Mouse (Mus musculus) MEL (cell line): ENCODE data around the gene Ctsl. TPM values are rescaled to one million over a fixed set of nuclear protein-coding genes. Genes with fewer than 3 reads are reported as not detected.
A peak's percentile ranks its signal among the peaks of the same experiment; 100 is the strongest.

ENCODE experiments used
- DNase-seq: peaks from one replicate; pipeline ENCODE4 v3.0.0; 2011; ENCODE audit warnings: low read depth, low spot score
- H3K27ac ChIP-seq: 2 replicates; pipeline ENCODE4 v1.5.1; 2012; ENCODE audit warnings: low read depth, mild to moderate bottlenecking, control low read depth, low read length, moderate library complexity; ENCODE audit not compliant: control insufficient read depth
- H3K27me3 ChIP-seq, 2 experiments: fragments of 150-350 bp in 1 of 2; sonication (generic) in 1 of 2; 2 replicates each; pipeline ENCODE4 v1.6.1; 2012; ENCODE audit warnings: low read length in 2 of 2, mild to moderate bottlenecking in 2 of 2, improper control_type of control experiment in 1 of 2, moderate library complexity in 1 of 2; ENCODE audit not compliant: insufficient read depth in 2 of 2, control insufficient read depth in 1 of 2
- H3K36me3 ChIP-seq, 2 experiments: 2 replicates each; pipeline ENCODE4 v1.6.1; 2012 to 2014; ENCODE audit warnings: low read length in 2 of 2, improper control_type of control experiment in 1 of 2, inconsistent platforms in 1 of 2, mild to moderate bottlenecking in 1 of 2; ENCODE audit not compliant: insufficient read depth in 2 of 2, control insufficient read depth in 1 of 2
- H3K4me1 ChIP-seq, 2 experiments: fragments of 150-350 bp in 1 of 2; sonication (generic) in 1 of 2; 2 replicates each; pipeline ENCODE4 v1.6.1; 2012; ENCODE audit warnings: low read length in 2 of 2, improper control_type of control experiment in 1 of 2, mild to moderate bottlenecking in 1 of 2; ENCODE audit not compliant: insufficient read depth in 2 of 2, control insufficient read depth in 1 of 2
- H3K4me3 ChIP-seq, 2 experiments: fragments of 150-350 bp in 1 of 2; sonication (generic) in 1 of 2; 2 replicates each; pipeline ENCODE4 v1.5.1; 2012; ENCODE audit warnings: low read depth in 2 of 2, low read length in 2 of 2, mild to moderate bottlenecking in 2 of 2, moderate library complexity in 2 of 2, control low read depth in 1 of 2, improper control_type of control experiment in 1 of 2; ENCODE audit not compliant: control insufficient read depth in 1 of 2, insufficient read depth in 1 of 2
- H3K79me2 ChIP-seq: 2 replicates; pipeline ENCODE4 v1.6.1; 2012; ENCODE audit warnings: mild to moderate bottlenecking, low read length, moderate library complexity; ENCODE audit not compliant: control insufficient read depth, poor library complexity, insufficient read depth
- H3K9ac ChIP-seq: 2 replicates; pipeline ENCODE4 v1.6.1; 2012; ENCODE audit warnings: low read depth, mild to moderate bottlenecking, control low read depth, low read length, moderate library complexity; ENCODE audit not compliant: control insufficient read depth, poor library complexity, severe bottlenecking
- H3K9me3 ChIP-seq: fragments of 150-350 bp; sonication (generic); replicated peaks from 2 replicates; pipeline ENCODE4 v1.6.1; 2012; ENCODE audit warnings: mild to moderate bottlenecking, low read length, improper control_type of control experiment, moderate library complexity; ENCODE audit not compliant: insufficient read depth
- CHD1 ChIP-seq: IDR thresholded peaks from 2 replicates; pipeline ENCODE4 v1.6.1; 2012; ENCODE audit warnings: low read depth, mild to moderate bottlenecking, inconsistent platforms, low read length, improper control_type of control experiment
- CTCF ChIP-seq, 3 experiments: IDR thresholded peaks in 2 of 3; conservative IDR thresholded peaks in 1 of 3; 2 replicates each; pipeline ENCODE4 v1.5.1; 2011 to 2012; ENCODE audit warnings: low read length in 3 of 3, low read depth in 2 of 3, mild to moderate bottlenecking in 2 of 3, improper control_type of control experiment in 1 of 3, inconsistent platforms in 1 of 3, mixed read lengths in 1 of 3, moderate library complexity in 1 of 3; ENCODE audit not compliant: control insufficient read depth in 1 of 3, insufficient read depth in 1 of 3, poor library complexity in 1 of 3, severe bottlenecking in 1 of 3
- GABPA ChIP-seq: IDR thresholded peaks from 2 replicates; pipeline ENCODE4 v1.6.1; 2012; ENCODE audit warnings: low read depth, mild to moderate bottlenecking, inconsistent platforms, low read length, improper control_type of control experiment, moderate library complexity
- MXI1 ChIP-seq: IDR thresholded peaks from 2 replicates; pipeline ENCODE4 v1.6.1; 2011; ENCODE audit warnings: mild to moderate bottlenecking, low read depth, low read length, improper control_type of control experiment
- MYC ChIP-seq: IDR thresholded peaks from 2 replicates; pipeline ENCODE4 v1.6.1; 2011; ENCODE audit warnings: low read depth, mild to moderate bottlenecking, low read length, improper control_type of control experiment, moderate library complexity
- POLR2AphosphoS5 ChIP-seq: IDR thresholded peaks from 2 replicates; pipeline ENCODE4 v1.6.1; 2012; ENCODE audit warnings: low read depth, borderline replicate concordance, mild to moderate bottlenecking, inconsistent platforms, low read length, moderate library complexity, mixed read lengths
- RAD21 ChIP-seq: IDR thresholded peaks from 2 replicates; pipeline ENCODE4 v1.6.1; 2011; ENCODE audit warnings: mild to moderate bottlenecking, low read depth, low read length, improper control_type of control experiment
- RCOR1 ChIP-seq: IDR thresholded peaks from 2 replicates; pipeline ENCODE4 v1.6.1; 2012; ENCODE audit warnings: low read depth, mild to moderate bottlenecking, inconsistent platforms, low read length, improper control_type of control experiment
- SIN3A ChIP-seq: IDR thresholded peaks from 2 replicates; pipeline ENCODE4 v1.6.1; 2012; ENCODE audit warnings: low read length, improper control_type of control experiment, inconsistent platforms
- SMC3 ChIP-seq: IDR thresholded peaks from 2 replicates; pipeline ENCODE4 v1.6.1; 2011; ENCODE audit warnings: low read depth, low read length, improper control_type of control experiment
- USF2 ChIP-seq, 2 experiments: IDR thresholded peaks; 2 replicates each; pipeline ENCODE4 v1.6.1; 2011 to 2012; ENCODE audit warnings: improper control_type of control experiment in 2 of 2, low read length in 2 of 2, borderline replicate concordance in 1 of 2, inconsistent platforms in 1 of 2, low read depth in 1 of 2, mild to moderate bottlenecking in 1 of 2; ENCODE audit not compliant: insufficient read depth in 1 of 2
- ZC3H11A ChIP-seq: IDR thresholded peaks from 2 replicates; pipeline ENCODE4 v1.6.1; 2012; ENCODE audit warnings: low read depth, mild to moderate bottlenecking, inconsistent platforms, low read length, improper control_type of control experiment
- ZKSCAN1 ChIP-seq: IDR thresholded peaks from 2 replicates; pipeline ENCODE4 v1.6.1; 2012; ENCODE audit warnings: low read depth, mild to moderate bottlenecking, inconsistent platforms, low read length, improper control_type of control experiment, moderate library complexity
- ZNF384 ChIP-seq: IDR thresholded peaks from 2 replicates; pipeline ENCODE4 v1.6.1; 2012; ENCODE audit warnings: low read depth, mild to moderate bottlenecking, inconsistent platforms, low read length, improper control_type of control experiment
- polyA plus RNA-seq, 2 experiments: library from polyadenylated mRNA; stranded (reverse) in 1 of 2; unstranded in 1 of 2; fragments of >175 nt in 1 of 2; fragments of >200 nt in 1 of 2; gene quantifications; 2 replicates each; pipeline versions ENCODE4 v1.2.1 to v1.2.4; 2012; ENCODE audit warnings: low replicate concordance in 2 of 2, low read depth in 1 of 2; ENCODE audit not compliant: insufficient read length in 2 of 2, insufficient read depth in 1 of 2, missing spikeins in 1 of 2
- total RNA-seq: library from RNA; depleted of rRNA; stranded (reverse); fragments of 300-350 nt; gene quantifications from 2 replicates; pipeline ENCODE4 v1.2.3, GENCODE M21; 2012

Ctsl gene
- total and polyA plus RNA-seq, 3 experiments, result 20.1 to 39.2 TPM; not detected in 1

DNA sequence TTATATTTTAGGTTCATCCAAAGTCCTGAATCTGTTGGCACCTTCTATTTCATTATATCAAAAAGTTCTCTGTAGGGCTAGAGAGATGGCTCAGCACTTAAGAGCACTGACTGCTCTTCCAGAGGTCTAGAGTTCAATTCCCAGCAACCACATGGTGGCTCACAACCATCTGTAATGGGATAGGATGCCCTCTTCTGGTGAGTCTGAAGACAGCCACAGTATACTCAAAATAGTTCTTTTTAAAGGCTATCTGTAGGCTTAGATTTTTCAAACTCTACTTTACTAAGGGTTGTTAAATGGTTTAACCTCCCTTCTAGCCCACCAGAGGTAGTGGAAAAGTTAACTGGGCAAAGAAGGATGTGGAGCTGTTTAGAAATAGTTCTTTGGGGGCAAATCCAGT lies 50.9 kb downstream of the Ctsl start:
- no peak for TF ChIP-seq USF2 (IDR thresholded peaks at IDR 0.05; ENCODE audit: borderline replicate concordance in 1 of 2, insufficient read depth in 1 of 2, low read depth in 1 of 2, low read length in 2 of 2)
- no peak for TF ChIP-seq POLR2AphosphoS5
- TF ChIP-seq RAD21, result peak; percentile 1; the same call in 1 of the 2 replicates
- no peak for TF ChIP-seq GABPA
- TF ChIP-seq CTCF (IDR thresholded peaks at IDR 0.05 in 2 of 3, conservative IDR thresholded peaks at IDR 0.05 in 1 of 3; ENCODE audit: control insufficient read depth in 1 of 3, insufficient read depth in 1 of 3, low read depth in 2 of 3, low read length in 3 of 3, poor library complexity in 1 of 3, severe bottlenecking in 1 of 3), result peak in 2 of 3 experiments; percentile 10 to 56; a peak in 2 of 6 replicates
- peak; percentile 43; the same call in 1 of the 2 replicates for TF ChIP-seq ZNF384
- peak; percentile 52; the same call in 1 of the 2 replicates for TF ChIP-seq MYC
- peak; percentile 36 for TF ChIP-seq SMC3

DNA sequence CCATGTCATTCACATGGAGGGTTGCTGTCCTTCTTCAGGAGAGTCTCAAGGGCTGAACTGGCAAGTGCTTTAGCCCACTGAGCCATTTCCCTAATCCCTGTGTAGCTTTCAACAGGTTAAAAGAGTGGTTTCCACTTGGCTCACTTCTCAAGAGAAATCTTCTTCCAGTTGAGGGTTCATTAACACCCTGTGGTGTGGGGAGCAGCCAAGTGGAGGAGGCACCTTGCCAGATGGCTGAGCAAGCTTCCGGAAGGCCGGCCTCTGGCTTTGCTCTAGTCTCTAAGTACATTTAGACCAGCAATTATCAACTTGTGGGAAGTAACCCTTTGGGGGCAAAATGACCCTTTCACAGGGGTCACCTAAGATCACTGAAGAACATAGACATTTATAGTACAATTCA lies 52.3 kb downstream of the Ctsl start:
- no peaks in the 10 kb centered on the region for H3K79me2 ChIP-seq
- H3K4me1 ChIP-seq, result no peaks in the 10 kb centered on the region; a peak in 1 of 4 replicates
- TF ChIP-seq SMC3, result no peak
- TF ChIP-seq CHD1, result no peak
- no peak for TF ChIP-seq ZKSCAN1
- TF ChIP-seq, all 39 proteins: peak for 0
- no peak for DNase-seq
- no peaks in the 10 kb centered on the region for H3K9me3 ChIP-seq
- no peak overlapping the region for H3K4me3 ChIP-seq
- H3K27ac ChIP-seq, result no peak overlapping the region
- no peaks in the 10 kb centered on the region for H3K36me3 ChIP-seq
- H3K27me3 ChIP-seq, result no peaks in the 10 kb centered on the region
- no peak overlapping the region for H3K9ac ChIP-seq

More for the DNA sequence above, 50.9 kb downstream of the Ctsl start:
- no peak for DNase-seq
- no peak overlapping the region for H3K4me3 ChIP-seq
- no peaks in the 10 kb centered on the region; a peak in 1 of 4 replicates for H3K4me1 ChIP-seq
- no peaks in the 10 kb centered on the region for H3K79me2 ChIP-seq
- no peak overlapping the region for H3K9ac ChIP-seq
- no peaks in the 10 kb centered on the region for H3K9me3 ChIP-seq
- peaks cover 0 to 2% of the 10 kb centered on the region in 2 experiments; a peak in 2 of 4 replicates for H3K36me3 ChIP-seq
- H3K27ac ChIP-seq, result no peak overlapping the region
- no peaks in the 10 kb centered on the region for H3K27me3 ChIP-seq

DNA sequence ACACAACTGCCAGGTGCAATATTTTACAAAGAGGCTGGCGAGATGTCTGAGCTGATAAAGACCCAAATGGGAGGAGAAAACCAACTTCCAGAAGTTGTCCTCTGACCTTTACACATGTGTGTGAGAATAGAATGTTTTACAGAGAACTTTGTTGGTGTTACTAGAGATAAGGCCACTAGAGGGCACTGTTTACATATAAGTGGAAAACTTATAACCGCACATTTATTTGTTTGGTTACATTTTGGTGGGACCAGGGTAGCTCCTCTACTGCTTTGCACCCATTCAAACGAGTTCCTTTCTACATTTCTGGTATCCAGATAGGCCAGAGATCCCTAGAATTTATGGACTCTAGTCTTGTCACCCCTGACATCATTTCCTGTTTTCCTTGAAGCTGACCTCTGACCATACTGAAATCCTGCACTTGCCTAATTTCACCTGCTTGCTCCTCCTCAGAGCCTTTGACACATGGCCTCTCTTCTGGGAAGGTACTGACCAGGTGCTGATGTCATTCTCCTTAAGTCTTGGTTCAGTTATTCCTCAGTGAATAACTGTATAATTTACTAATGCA lies 55.1 kb downstream of the Ctsl start:
- no peaks in the 10 kb centered on the region; the same call in 1 of the 2 replicates for H3K79me2 ChIP-seq
- no peak overlapping the region for H3K9ac ChIP-seq
- H3K9me3 ChIP-seq, result no peaks in the 10 kb centered on the region
- peak; percentile 14 to 87 (median 58); a peak in 4 of 6 replicates for TF ChIP-seq CTCF (IDR thresholded peaks at IDR 0.05 in 2 of 3, conservative IDR thresholded peaks at IDR 0.05 in 1 of 3; ENCODE audit: control insufficient read depth in 1 of 3, insufficient read depth in 1 of 3, low read depth in 2 of 3, low read length in 3 of 3, poor library complexity in 1 of 3, severe bottlenecking in 1 of 3)
- TF ChIP-seq SMC3, result peak; percentile 91
- TF ChIP-seq SIN3A, result peak; percentile 15; the same call in 1 of the 2 replicates
- TF ChIP-seq GABPA, result no peak
- TF ChIP-seq MYC, result peak; percentile 51; the same call in 1 of the 2 replicates
- peak; percentile 57; the same call in 1 of the 2 replicates for TF ChIP-seq MXI1
- TF ChIP-seq USF2 (IDR thresholded peaks at IDR 0.05; ENCODE audit: borderline replicate concordance in 1 of 2, insufficient read depth in 1 of 2, low read depth in 1 of 2, low read length in 2 of 2), result no peak
- peak; percentile 95 for TF ChIP-seq RAD21
- 0 out of 2 replicates have a peak, but pooled peaks have one; percentile 15 for TF ChIP-seq RCOR1
- TF ChIP-seq ZC3H11A, result peak; percentile 95
- H3K27me3 ChIP-seq, result no peaks in the 10 kb centered on the region
- peaks cover 0 to 3% of the 10 kb centered on the region in 2 experiments; a peak in 1 of 4 replicates for H3K4me1 ChIP-seq
- H3K36me3 ChIP-seq, result 0 out of 4 replicates have a peak, but pooled peaks cover 0 to 2% of the 10 kb centered on the region in 2 experiments
- H3K27ac ChIP-seq, result no peak overlapping the region
- H3K4me3 ChIP-seq, result peak overlapping the region in 1 of 2 experiments; percentile 14; a peak in 1 of 4 replicates
- DNase-seq, result peak; percentile 83
